Mouse (Mus musculus) splenic B cell, adult 2 months (primary cell): Measurements from ENCODE around the gene Mylk.

Experiments
- DNase-seq: peaks from one replicate; pipeline ENCODE4 v3.0.0-alpha.2; 2011; ENCODE audit warnings: low read depth, low spot score
- H3K27me3 ChIP-seq: 2 replicates; pipeline ENCODE4 v1.6.1; 2012; ENCODE audit warnings: mild to moderate bottlenecking, low read length, moderate library complexity, mixed read lengths; ENCODE audit not compliant: control insufficient read depth, poor library complexity, insufficient read depth, severe bottlenecking
- H3K36me3 ChIP-seq: 2 replicates; pipeline ENCODE4 v1.6.1; 2012; ENCODE audit warnings: mild to moderate bottlenecking, low read length, moderate library complexity, mixed read lengths; ENCODE audit not compliant: control insufficient read depth, poor library complexity, insufficient read depth, severe bottlenecking

Gene Mylk

DNA sequence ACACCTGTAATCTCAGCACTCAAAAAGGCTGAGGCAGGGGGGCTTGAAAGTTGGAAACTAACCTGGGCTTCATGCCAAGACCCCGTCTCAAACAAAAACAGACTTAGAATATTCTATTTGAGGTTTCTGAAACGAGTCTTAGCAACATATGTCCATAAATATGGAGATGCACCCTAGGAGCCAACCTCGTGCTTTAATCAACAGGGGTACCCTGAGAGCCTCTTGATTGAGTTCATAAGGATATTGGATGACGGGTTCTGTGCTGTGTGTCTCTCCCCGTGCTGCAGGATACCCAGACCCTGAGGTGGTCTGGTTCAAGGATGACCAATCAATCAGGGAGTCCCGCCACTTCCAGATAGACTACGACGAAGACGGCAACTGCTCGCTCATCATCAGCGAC lies 255.0 kb downstream of the Mylk start:
- H3K27me3 ChIP-seq, result no peaks in the 10 kb centered on the region

DNA sequence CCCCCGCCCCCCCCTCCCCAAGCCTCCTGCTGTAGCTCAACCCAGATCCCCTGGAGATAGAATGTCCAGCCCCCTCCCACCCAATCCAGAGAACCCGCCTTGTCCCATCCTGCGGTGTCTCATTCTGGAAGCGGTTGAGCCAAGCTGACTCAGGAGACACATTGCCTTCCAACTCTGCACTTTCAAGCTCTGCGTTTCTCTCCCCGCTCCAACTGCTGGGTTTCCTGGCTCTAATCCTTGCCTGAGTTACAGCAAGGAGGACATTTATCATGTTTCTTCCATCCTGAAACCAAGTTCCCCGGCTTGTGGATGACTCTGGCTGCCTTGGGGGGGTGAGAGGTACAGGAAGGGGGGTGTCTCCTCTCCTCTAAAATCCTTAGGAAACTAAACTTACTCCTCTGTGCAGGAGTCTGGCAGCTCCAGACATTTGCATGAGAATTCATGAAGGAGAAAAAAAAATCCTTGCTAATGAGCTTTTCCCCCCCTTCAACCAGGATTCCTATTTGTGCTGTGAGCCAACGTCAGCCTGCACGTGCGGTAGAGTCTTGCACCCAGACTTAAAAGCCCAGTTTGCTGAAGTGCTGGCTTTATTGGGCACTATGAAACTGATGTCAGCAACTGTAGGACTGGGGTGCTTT lies 256.0 kb downstream of the Mylk start:
- DNase-seq, result no peak
- no peaks in the 10 kb centered on the region for H3K36me3 ChIP-seq
- H3K27me3 ChIP-seq, result no peaks in the 10 kb centered on the region

More for the DNA sequence above, 255.0 kb downstream of the Mylk start:
- DNase-seq, result no peak
- no peaks in the 10 kb centered on the region for H3K36me3 ChIP-seq

DNA sequence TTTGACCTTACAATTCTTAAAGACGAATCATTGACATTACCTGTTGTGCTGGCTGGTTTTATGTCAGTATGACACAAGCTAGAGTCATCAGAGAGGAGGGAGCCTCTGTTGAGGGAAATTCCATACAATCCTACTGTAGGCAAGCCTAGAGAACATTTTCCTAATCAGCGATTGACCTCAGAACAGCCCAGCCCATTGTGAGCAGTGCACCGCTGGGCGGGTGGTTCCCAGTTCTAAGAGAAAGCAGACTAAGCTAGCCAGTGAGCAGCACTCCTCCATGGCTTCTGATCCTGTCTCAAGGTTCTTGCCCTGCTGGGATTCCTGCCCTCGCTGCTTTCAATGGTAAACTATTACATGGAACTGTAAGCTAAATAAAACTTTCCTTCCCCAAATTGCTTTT lies 259.3 kb downstream of the Mylk start:
- Histone ChIP-seq H3K36me3 (no peaks in the 10 kb centered on the region), H3K27me3 (no peaks in the 10 kb centered on the region)
- DNase-seq, result no peak

DNA sequence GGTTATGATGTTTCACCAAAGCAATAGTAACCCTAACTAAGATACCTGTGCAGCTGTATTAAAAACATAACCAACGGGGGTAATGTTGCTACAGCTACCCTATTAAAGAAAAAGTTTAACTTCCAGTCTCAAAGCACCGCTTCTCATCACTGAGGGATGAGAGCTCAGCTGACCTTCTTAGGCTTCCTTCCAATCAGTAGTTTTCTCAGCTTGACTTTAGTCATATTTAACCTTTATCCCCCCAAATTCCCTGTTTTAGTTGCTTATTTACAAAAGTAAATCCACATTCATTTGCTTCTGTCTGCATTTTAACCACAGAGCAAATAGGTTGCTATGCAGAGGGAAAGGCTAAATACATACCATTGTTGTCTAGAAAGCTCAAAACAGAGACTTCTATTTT lies 259.7 kb downstream of the Mylk start:
- no peak for DNase-seq
- Histone ChIP-seq H3K27me3 (no peaks in the 10 kb centered on the region), H3K36me3 (no peaks in the 10 kb centered on the region)

DNA sequence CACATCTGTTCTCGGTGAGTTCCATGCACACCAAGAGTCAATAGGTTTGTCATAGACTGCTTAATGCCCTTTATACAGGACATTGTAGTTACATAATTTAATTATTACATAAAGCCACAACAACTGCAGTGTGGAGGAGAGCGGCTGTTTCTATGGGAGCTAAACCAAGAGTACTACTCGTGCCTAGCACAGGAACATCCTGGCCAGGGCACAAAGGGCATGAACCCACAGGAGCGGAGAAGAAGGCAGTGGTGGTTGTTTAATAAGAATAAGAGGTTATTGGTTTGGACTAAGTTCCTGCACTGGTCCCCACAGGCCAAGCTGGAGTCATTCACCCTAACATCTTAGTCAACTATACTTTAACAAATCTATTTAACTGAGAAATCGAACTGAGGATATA lies 261.2 kb downstream of the Mylk start:
- Histone ChIP-seq H3K36me3 (no peaks in the 10 kb centered on the region), H3K27me3 (no peaks in the 10 kb centered on the region)
- no peak for DNase-seq

DNA sequence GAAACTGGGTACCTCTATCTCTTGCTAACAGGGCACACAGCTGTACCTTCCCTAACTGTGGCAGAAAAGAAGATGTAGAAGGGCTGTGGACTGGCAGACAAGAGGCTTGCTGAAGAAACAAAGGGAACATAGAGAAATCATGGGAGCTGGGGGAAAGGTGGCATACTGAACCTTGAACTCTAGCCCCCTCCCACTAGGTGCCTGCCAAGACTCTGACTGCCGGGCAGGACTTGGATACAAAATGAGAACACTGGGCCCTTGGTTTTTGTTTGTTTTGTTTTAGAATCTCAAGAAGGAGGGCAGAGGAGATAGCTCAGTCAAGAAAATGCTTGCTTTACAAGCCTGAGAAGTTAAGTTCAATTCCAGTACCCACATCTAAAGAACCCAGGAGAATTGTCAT lies 262.4 kb downstream of the Mylk start:
- no peak for DNase-seq
- Histone ChIP-seq H3K27me3 (no peaks in the 10 kb centered on the region), H3K36me3 (no peaks in the 10 kb centered on the region)

DNA sequence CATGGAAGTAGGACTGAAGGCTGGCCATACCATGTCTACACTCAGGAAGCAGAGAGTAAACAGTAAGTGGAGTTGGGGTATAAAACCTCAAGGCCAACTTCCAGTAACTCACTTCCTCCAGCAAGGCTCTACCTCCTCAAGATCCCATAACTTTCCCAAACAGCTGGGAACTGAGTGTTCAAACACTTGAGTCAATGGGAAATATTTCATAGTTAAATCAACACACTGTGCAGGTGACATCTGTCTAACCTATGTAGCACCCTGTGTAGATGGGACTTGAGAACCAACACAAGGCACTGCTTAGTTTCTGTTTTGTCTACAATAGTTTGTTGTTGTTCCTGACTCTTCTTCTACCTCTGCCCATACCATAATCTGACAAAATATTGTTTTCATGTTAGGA lies 263.4 kb downstream of the Mylk start:
- H3K27me3 ChIP-seq, result no peaks in the 10 kb centered on the region
- H3K36me3 ChIP-seq, result no peaks in the 10 kb centered on the region
- DNase-seq, result no peak

DNA sequence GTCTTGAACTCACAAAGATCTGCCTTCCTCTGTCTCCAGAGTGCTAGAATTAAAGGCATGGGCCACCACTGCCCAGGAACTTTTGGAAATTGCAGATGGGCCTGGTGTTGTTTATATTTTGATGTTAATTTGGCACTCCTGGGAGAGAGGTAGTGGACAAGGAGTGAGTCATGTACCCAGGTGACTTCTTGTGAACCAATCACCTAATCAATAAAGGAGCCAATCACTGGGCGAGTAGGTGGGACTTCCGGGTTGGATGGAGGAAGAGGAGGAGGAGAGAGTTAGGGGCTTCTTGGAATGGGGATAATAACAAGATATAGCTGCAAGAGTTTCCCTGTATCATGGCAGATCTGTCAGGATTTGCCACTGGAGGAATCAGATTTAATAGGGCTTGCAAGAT lies 268.5 kb downstream of the Mylk start:
- H3K27me3 ChIP-seq, result no peaks in the 10 kb centered on the region
- H3K36me3 ChIP-seq, result no peaks in the 10 kb centered on the region
- no peak for DNase-seq

DNA sequence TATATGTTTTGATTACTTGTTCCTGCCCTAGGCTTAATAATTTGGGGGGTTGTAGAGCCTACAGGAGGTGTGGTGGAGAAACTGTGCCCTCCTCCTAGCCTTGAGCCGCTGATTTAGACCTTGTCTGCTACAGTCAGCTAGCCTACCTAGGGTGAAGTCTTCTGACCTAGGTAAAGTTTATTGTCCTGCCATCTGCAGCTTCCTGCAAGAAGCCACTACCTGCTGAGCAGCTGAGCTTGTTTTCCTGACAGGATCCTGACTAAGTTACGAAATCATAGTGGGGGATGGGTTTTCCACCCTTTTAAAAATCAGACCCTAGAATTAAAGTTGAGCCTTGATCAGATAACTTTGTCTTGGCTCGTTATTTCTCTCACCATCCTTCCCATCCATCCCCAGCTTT lies 271.5 kb downstream of the Mylk start:
- DNase-seq, result no peak
- H3K36me3 ChIP-seq, result no peaks in the 10 kb centered on the region
- H3K27me3 ChIP-seq, result no peaks in the 10 kb centered on the region

DNA sequence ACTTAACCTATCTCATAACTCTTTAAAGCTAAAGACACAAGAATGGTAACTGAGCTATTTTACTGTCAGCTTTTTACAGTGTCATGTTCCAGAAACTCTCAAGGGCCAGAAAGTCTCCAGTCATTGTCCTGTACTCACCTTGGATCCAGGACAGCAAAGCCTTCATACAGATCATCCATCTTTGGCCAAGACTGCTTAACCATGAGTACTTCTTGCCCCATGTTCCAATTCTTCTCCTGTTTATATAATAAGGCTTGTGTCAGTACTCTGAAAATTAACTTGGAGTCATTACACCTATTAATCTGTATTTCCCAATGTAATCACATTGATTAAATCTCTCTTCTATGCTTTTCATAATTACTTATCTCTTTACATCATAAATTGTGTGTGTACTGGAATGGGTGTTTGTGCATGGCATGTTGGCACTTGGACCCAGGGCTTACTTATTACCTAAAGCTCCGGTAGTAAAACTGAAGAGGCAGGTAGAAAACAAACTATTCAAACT lies 273.5 kb downstream of the Mylk start:
- DNase-seq, result no peak
- no peaks in the 10 kb centered on the region for H3K27me3 ChIP-seq
- no peaks in the 10 kb centered on the region for H3K36me3 ChIP-seq

DNA sequence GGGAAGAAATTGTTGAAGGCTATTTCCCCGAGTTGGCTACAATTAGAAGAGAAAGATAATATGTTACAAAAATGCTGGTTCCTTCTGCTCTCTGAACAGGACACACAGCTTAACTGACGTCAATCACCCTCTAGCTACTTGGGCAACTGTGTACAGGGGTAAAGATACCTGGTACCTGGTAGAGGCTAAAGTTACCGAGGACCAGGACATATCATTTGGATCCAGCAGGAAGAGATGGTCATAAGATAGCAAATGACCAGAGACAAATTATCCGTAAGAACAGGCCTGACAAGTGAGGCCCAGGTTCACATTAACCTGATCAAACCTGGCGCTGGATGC lies 276.9 kb downstream of the Mylk start:
- Histone ChIP-seq H3K36me3 (no peaks in the 10 kb centered on the region), H3K27me3 (no peaks in the 10 kb centered on the region)
- DNase-seq, result no peak

DNA sequence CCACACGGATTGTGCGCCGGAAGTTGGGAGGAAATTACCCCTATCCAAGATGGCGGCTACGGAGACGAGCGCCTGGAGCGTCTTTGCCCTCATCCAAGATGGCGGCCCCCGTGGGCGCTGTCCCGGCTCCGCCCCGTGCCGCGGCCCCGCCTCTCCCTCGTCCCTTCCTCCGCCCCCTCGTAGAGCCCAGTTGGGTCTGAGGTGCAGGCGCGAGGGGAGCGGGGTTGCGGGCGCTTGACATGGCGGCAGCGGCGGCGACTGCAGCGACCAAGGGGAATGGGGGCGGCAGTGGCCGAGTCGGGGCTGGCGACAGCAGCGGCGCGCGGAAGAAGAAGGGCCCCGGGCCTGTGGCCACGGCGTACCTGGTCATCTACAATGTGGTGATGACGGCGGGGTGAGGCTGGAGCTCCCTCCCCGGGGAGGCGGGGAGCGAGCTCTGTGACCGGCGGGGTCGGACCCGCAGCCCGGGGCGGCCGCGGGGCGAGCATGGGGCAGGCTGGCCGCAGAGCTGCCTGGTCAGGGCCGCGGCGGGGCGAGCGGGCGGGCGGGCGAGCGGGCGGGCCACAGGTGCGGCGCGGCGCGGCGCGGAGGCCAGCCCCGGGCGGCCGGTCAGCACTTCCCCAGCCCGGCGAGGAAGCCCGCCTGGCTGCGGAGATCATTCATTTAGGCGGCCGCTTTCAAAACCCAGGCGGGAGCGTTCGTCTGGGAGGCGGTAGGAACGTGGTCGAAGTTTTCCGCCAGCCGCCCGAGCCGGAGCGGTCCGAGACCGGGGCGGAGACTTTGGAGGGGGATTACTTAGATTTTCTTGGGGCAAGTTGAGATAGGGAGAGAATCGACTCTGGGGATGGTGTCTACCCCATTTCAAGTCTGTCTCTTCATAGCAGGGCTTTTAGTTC lies 277.5 kb downstream of the Mylk start, which contains the start of gene Hacd2:
Hacd2 (plus strand) TSS at position 187 of the 896 bp plus-strand sequence.
- no peaks in the 10 kb centered on the region for H3K36me3 ChIP-seq
- peak; percentile 94 for DNase-seq
- no peaks in the 10 kb centered on the region for H3K27me3 ChIP-seq

DNA sequence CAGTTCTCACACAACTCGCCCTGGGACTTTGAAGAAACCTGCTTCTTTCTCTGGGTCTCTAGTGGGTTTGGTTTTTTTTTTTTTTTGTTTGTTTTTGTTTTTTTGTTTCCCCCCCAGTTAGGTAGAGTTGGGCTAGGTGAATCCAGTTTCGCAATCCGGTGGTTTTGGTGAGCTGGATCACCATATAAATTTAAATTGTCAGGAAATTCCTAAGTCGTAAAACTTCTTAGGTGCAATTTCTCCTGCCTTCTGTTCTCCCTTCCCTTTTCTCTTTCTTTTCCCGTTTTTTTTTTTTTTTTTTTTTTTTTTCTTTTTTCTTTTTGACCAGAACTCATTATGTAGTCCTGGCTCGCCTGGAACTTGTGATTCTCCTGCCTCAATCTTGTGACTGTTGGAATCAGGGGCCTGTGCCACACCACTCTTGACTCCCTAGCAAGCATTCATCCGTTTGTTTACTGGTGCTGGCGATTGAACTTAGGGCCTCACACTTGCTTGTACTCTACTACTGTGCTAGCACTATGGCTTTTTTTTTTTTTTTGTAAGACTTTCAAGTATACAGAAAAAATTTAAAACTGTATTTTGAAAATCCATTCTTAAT lies 278.2 kb downstream of the Mylk start:
- H3K36me3 ChIP-seq, result no peaks in the 10 kb centered on the region
- no peaks in the 10 kb centered on the region for H3K27me3 ChIP-seq

DNA sequence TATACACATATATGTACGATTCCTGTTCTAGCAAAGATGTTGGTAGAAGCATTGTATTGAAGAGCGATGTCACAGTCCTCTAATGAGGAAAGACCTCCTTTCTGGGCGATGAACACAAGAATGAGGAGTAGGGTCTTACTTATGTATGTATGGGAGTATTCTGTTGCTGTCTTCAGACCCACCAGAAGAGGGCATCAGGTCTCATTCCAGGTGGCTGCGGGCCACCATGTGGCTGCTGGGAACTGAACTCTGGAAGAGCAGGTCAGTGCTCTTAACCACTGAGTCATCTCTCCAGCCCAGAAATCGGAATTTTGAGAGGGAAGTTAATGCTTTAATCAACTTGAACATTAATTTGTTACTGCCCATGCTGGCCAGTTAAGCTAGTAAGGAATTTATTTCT lies 279.3 kb downstream of the Mylk start:
- no peaks in the 10 kb centered on the region for H3K27me3 ChIP-seq
- DNase-seq, result peak; percentile 35
- H3K36me3 ChIP-seq, result 0 out of 2 replicates have a peak, but pooled peaks cover 2% of the 10 kb centered on the region

More for the DNA sequence above, 278.2 kb downstream of the Mylk start:
- DNase-seq, result no peak

DNA sequence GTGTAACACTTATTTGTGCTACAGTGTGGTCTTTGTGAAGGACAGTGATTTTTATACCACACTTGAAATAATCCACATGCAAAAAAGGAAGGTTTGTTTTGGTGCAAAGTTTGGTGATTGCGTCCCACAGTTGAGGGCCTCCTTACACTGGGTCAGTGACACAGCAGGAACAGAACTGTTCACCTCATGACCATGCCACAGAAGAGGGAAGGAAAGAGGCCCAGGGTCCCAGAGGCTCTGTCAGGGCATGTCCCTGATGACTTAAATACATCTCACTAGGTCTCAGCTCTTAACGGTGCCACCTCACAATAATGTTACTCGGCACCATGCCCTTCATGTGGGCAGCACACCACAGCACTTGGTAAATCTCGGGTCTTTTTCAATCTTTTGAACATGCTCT lies 280.3 kb downstream of the Mylk start:
- Histone ChIP-seq H3K36me3 (0 out of 2 replicates have a peak, but pooled peaks cover 3% of the 10 kb centered on the region), H3K27me3 (no peaks in the 10 kb centered on the region)
- no peak for DNase-seq
